Mouse (Mus musculus): ENCODE results near the gene Gse1. TPM values are rescaled to one million over a fixed set of nuclear protein-coding genes. Genes with fewer than 3 reads are reported as not detected.

Gene Gse1
- polyA plus RNA-seq, 1 experiment from 2014 or later: 17.8 TPM

DNA sequence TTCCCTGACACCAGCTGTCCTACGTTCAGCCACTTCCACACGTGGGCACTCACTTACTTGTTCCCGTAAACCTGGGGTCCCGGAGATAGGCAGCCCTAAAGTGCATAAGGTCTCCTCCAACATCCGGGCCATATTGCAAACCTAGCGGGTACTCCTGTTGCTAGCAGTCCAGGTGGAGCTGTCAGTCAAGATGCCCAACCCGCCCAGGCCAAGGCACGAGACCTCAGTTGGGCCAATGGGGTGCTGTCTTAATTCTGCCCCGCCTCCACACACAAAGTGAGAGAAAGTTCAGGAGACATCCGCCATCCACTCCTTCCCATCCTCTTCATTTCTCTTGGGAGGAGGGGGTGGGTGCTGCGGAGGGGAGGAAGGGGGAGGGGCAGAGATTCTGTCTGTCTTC, 398.2 kb downstream of the Gse1 start:
- 53% methylated on average over 11 of the region's 11 CpGs for WGBS
- no peak overlapping the region for H3K4me2 ChIP-seq (replicated peaks; ENCODE audit: low read depth, low read length)
- no peaks in the 10 kb centered on the region for H3K36me3 ChIP-seq (ENCODE audit: control insufficient read depth, insufficient read depth, low read length)
- H3K27ac ChIP-seq (ENCODE audit: low read depth, low read length): no peak overlapping the region
- ATAC-seq (ENCODE audit: low FRiP score): no peak
- H3K27me3 ChIP-seq (ENCODE audit: control insufficient read depth, insufficient read depth, low read length): no peaks in the 10 kb centered on the region
- peaks cover 6% of the 10 kb centered on the region for H3K4me1 ChIP-seq (replicated peaks; ENCODE audit: control insufficient read depth, insufficient read depth, low read length)
- DNase-seq (ENCODE audit: low spot score): no peak
- H3K4me3 ChIP-seq (ENCODE audit: low read depth, low read length): no peak overlapping the region
- no peak overlapping the region for H3K9ac ChIP-seq (ENCODE audit: low read depth, low read length)
- H3K9me3 ChIP-seq (ENCODE audit: control insufficient read depth, low read length): no peaks in the 10 kb centered on the region

DNA sequence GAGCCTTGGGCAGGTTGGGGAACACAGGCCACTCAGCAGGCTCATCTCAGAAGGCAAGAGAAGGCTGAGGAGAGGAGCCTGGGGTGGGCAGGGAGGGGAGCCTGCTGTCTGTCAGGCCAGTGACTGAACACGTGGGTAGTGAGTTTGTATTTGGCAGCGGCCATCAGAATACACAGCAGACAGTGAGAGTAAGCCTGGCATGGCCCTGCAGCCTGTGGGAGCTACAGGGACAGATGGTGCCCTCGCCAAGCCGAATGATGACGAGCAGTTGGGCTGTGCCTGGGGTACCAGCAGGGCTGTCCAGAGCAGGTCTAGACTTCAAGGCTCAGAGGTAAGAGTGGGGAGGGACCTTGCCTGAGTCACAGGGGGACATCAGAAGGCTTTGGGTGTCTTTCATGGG, 399.0 kb downstream of the Gse1 start:
- H3K9ac ChIP-seq (ENCODE audit: low read depth, low read length): no peak overlapping the region
- no peak overlapping the region for H3K4me2 ChIP-seq (replicated peaks; ENCODE audit: low read depth, low read length)
- no peak overlapping the region for H3K27ac ChIP-seq (ENCODE audit: low read depth, low read length)
- ATAC-seq (ENCODE audit: low FRiP score) (no peak), DNase-seq (ENCODE audit: low spot score) (no peak)
- H3K9me3 ChIP-seq (ENCODE audit: control insufficient read depth, low read length): no peaks in the 10 kb centered on the region
- H3K4me1 ChIP-seq (replicated peaks; ENCODE audit: control insufficient read depth, insufficient read depth, low read length): no peaks in the 10 kb centered on the region
- H3K4me3 ChIP-seq (ENCODE audit: low read depth, low read length): no peak overlapping the region
- 94% methylated on average over 5 of the region's 5 CpGs for WGBS
- no peaks in the 10 kb centered on the region for H3K36me3 ChIP-seq (ENCODE audit: control insufficient read depth, insufficient read depth, low read length)
- H3K27me3 ChIP-seq (ENCODE audit: control insufficient read depth, insufficient read depth, low read length): no peaks in the 10 kb centered on the region

DNA sequence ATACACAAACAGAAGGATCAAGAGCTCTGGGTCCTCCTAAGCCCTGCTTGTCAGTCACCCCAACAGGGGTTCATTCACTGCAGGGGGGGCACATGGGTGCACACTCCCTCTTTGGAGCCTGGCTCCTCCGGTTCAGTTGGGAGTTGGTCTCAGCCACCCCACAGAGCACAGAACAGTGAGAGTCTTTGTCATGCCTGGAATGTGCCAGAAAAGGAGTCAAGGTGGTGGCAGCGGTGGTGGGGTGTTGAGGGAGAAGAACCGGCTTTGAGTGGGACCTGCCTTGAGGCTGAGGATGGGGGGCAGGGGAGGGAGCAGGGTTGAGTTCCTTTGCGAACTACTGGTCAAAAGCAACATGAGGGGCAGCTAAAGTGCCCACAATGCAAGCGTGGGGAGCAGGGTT, 401.8 kb downstream of the Gse1 start:
- no peaks in the 10 kb centered on the region for H3K36me3 ChIP-seq (ENCODE audit: control insufficient read depth, insufficient read depth, low read length)
- no peak overlapping the region for H3K4me3 ChIP-seq (ENCODE audit: low read depth, low read length)
- WGBS: 45% methylated on average over 5 of the region's 5 CpGs
- no peak overlapping the region for H3K4me2 ChIP-seq (replicated peaks; ENCODE audit: low read depth, low read length)
- no peaks in the 10 kb centered on the region for H3K9me3 ChIP-seq (ENCODE audit: control insufficient read depth, low read length)
- ATAC-seq (ENCODE audit: low FRiP score) (no peak), DNase-seq (ENCODE audit: low spot score) (no peak)
- H3K27me3 ChIP-seq (ENCODE audit: control insufficient read depth, insufficient read depth, low read length): peaks cover 15% of the 10 kb centered on the region
- H3K27ac ChIP-seq (ENCODE audit: low read depth, low read length): no peak overlapping the region
- H3K4me1 ChIP-seq (replicated peaks; ENCODE audit: control insufficient read depth, insufficient read depth, low read length): peaks cover 9% of the 10 kb centered on the region; the same call in 1 of the 2 replicates
- H3K9ac ChIP-seq (ENCODE audit: low read depth, low read length): no peak overlapping the region

DNA sequence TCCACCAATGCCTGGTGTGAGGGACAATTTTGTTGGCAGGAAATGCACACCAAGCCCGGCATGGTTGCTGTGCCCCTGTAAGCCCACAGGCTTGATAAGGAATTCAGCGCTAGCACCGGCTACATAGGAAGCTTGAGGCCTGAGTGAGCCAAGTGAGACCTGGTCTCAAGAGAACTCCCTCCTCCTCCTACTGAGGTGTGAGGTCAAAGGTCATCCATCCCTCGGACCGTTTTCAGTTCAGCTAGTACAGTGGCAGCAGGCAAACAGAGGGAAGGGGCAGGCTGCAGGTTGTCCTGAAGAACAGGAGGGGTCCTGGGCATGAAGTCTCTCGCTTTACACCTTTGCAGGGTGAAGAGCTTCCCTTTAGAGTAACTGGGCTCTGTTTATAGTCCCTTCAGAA, 402.6 kb downstream of the Gse1 start:
- Histone ChIP-seq H3K4me2 (replicated peaks; ENCODE audit: low read depth, low read length) (no peak overlapping the region), H3K4me1 (replicated peaks; ENCODE audit: control insufficient read depth, insufficient read depth, low read length) (peaks cover 9% of the 10 kb centered on the region; the same call in 1 of the 2 replicates), H3K9me3 (ENCODE audit: control insufficient read depth, low read length) (no peaks in the 10 kb centered on the region), H3K27ac (ENCODE audit: low read depth, low read length) (no peak overlapping the region), H3K27me3 (ENCODE audit: control insufficient read depth, insufficient read depth, low read length) (peaks cover 15% of the 10 kb centered on the region), H3K36me3 (ENCODE audit: control insufficient read depth, insufficient read depth, low read length) (no peaks in the 10 kb centered on the region), H3K9ac (ENCODE audit: low read depth, low read length) (no peak overlapping the region), H3K4me3 (ENCODE audit: low read depth, low read length) (no peak overlapping the region)
- ATAC-seq (ENCODE audit: low FRiP score) (no peak), DNase-seq (ENCODE audit: low spot score) (no peak)
- WGBS: 55% methylated on average over 6 of the region's 6 CpGs

Other genes starting within 250 kb of the Gse1 start
- 2.1 and 2.6 TPM in 2 replicates for gene Crispld2, start 236.0 kb upstream of the Gse1 start, polyA plus RNA-seq (2014; fragmentation: Nextera tagmentation; extraction: Ambion mirVana)
- gene Zdhhc7, start 127.0 kb upstream of the Gse1 start, polyA plus RNA-seq (2014; fragmentation: Nextera tagmentation; extraction: Ambion mirVana): 24.6 and 25.2 TPM in 2 replicates
- 9.8 and 11.2 TPM in 2 replicates for gene 6430548M08Rik, start 114.3 kb upstream of the Gse1 start, polyA plus RNA-seq (2014; fragmentation: Nextera tagmentation; extraction: Ambion mirVana)
- 2.1 and 2.7 TPM in 2 replicates for gene Fam92b, start 51.0 kb upstream of the Gse1 start, polyA plus RNA-seq (2014; fragmentation: Nextera tagmentation; extraction: Ambion mirVana)

Data from hindbrain, embryonic 11.5 days (tissue).